Mouse (Mus musculus): Measurements from ENCODE around the gene Galnt13.
"Not testable (repeated sequence)": the region's sequence is repeated elsewhere in the genome, so short reads cannot be mapped to it uniquely, and the experiment has no call there.

Galnt13 gene

GRCm38 (mm10) chr2:54435937-54436735 lies at the start of gene Galnt13:
Galnt13 (plus strand) TSS chr2:54436317.
- DNase-seq (ENCODE audit: low spot score): no peak

- DNase-seq (ENCODE audit: low spot score): no peak
Observed at GRCm38 (mm10) chr2:54431060-54431459, 5.1 kb upstream of the Galnt13 start.

GRCm38 (mm10) chr2:54435380-54435779 lies 737 bp upstream of the Galnt13 start:
- no peak for DNase-seq (ENCODE audit: low spot score)

- DNase-seq (ENCODE audit: low spot score): no peak
Observed at GRCm38 (mm10) chr2:54436736-54437500, 801 bp downstream of the Galnt13 start.

- no peak for DNase-seq (ENCODE audit: low spot score)
Observed at GRCm38 (mm10) chr2:54437501-54437830, 1.3 kb downstream of the Galnt13 start.

- no peak for DNase-seq (ENCODE audit: low spot score)
Observed at GRCm38 (mm10) chr2:54442734-54443500, 6.8 kb downstream of the Galnt13 start.

GRCm38 (mm10) chr2:54483426-54483825 lies 47.3 kb downstream of the Galnt13 start:
- no peak for DNase-seq (ENCODE audit: low spot score)

- no peak for DNase-seq (ENCODE audit: low spot score)
Observed at GRCm38 (mm10) chr2:54522989-54523388, 86.9 kb downstream of the Galnt13 start.

GRCm38 (mm10) chr2:54527073-54527472 lies 91.0 kb downstream of the Galnt13 start:
- no peak for DNase-seq (ENCODE audit: low spot score)

- no peak for DNase-seq (ENCODE audit: low spot score)
Observed at GRCm38 (mm10) chr2:54558357-54559153, 122.4 kb downstream of the Galnt13 start.

GRCm38 (mm10) chr2:54565068-54565467 lies 129.0 kb downstream of the Galnt13 start:
- DNase-seq (ENCODE audit: low spot score): no peak

- DNase-seq (ENCODE audit: low spot score): no peak
Observed at GRCm38 (mm10) chr2:54567186-54567585, 131.1 kb downstream of the Galnt13 start.

- no peak for DNase-seq (ENCODE audit: low spot score)
Observed at GRCm38 (mm10) chr2:54567632-54568031, 131.5 kb downstream of the Galnt13 start.

- DNase-seq (ENCODE audit: low spot score): not testable (repeated sequence)
Observed at GRCm38 (mm10) chr2:54713817-54714216, 277.7 kb downstream of the Galnt13 start.

GRCm38 (mm10) chr2:54751232-54751631 lies 315.1 kb downstream of the Galnt13 start:
- no peak for DNase-seq (ENCODE audit: low spot score)

- no peak for DNase-seq (ENCODE audit: low spot score)
Observed at GRCm38 (mm10) chr2:54759781-54760180, 323.7 kb downstream of the Galnt13 start.

GRCm38 (mm10) chr2:54778790-54779273 lies 342.7 kb downstream of the Galnt13 start:
- no peak for DNase-seq (ENCODE audit: low spot score)

- DNase-seq (ENCODE audit: low spot score): no peak
Observed at GRCm38 (mm10) chr2:54813670-54814256, 377.6 kb downstream of the Galnt13 start.

GRCm38 (mm10) chr2:54841245-54841644 lies 405.1 kb downstream of the Galnt13 start:
- no peak for DNase-seq (ENCODE audit: low spot score)

- DNase-seq (ENCODE audit: low spot score): no peak
Observed at GRCm38 (mm10) chr2:54906282-54907060, 470.4 kb downstream of the Galnt13 start.

Data from T-cell, adult 2 months (primary cell).